Comparison of ENCODE assay signal across 11 mouse cellular contexts in genomic region chr8:117548453-117548852, GRCm38 (mm10). TPM values are rescaled to one million over a fixed set of nuclear protein-coding genes. Genes with fewer than 3 reads are reported as not detected.
DNase-seq lines count a peak whose midpoint lies in the region.
"Had no signal": no experiment of that assay in that cellular context is flagged by ENCODE, and none has a peak within 500 bp of the region (broad histone marks: within the 10 kb centered on the region; RNA-seq: fewer than 3 reads in every experiment).

No protein-coding gene starts in this region.

- intact Hi-C loops in heart, postnatal 36 days (cut with DNase I), result no loop called here

- peak; percentile 95 for DNase-seq in heart, adult 11 months
- no peak for DNase-seq in heart, postnatal 36 days
- peak; percentile 33 for DNase-seq in c-Kit-positive CD71-positive TER-119-negative erythroid progenitor cells, embryonic 14.5 days (ENCODE audit: low read depth)
- DNase-seq in lung, postnatal 14 days, result peak; percentile 27
- DNase-seq in thymus, adult 18-20 months, result peak; percentile 16 to 55
- no peak for DNase-seq in frontal cortex, postnatal 25 days (ENCODE audit: low spot score in 2 of 2)
- DNase-seq in cerebellum, postnatal 10 days, result no peak
- no peak for DNase-seq in right cerebral cortex, adult 2 months (ENCODE audit: low spot score in 2 of 2)
- DNase-seq: adrenal gland, adult 2 months; forebrain, postnatal 0 days; right cerebral cortex, adult 18-20 months had no signal

RNA-seq across cellular contexts. Expression of gene Plcg2, which starts 50.4 kb away (rescaled TPM):
- total RNA-seq in heart, postnatal 36 days (2021), result 1 to 10 TPM; 6.5 to 7.5 TPM

Comparison
In these comparisons a context has a peak if more than half of its experiments do, and no peak if none do; other contexts are left out.
1. DNase-seq: peak in heart, adult 11 months (single experiment), c-Kit-positive CD71-positive TER-119-negative erythroid progenitor cells, embryonic 14.5 days (single experiment), lung, postnatal 14 days (single experiment) and thymus, adult 18-20 months (2 of 2); none in heart, postnatal 36 days (0 of 2), frontal cortex, postnatal 25 days (0 of 2), cerebellum, postnatal 10 days (0 of 2) and right cerebral cortex, adult 2 months (0 of 2).